Mouse (Mus musculus): ENCODE data around the gene Arhgdib.
"Not testable (repeated sequence)": the region's sequence is repeated elsewhere in the genome, so short reads cannot be mapped to it uniquely, and the experiment has no call there.

The Arhgdib gene

GRCm38 (mm10) chr6:136889067-136889466 lies 52.6 kb downstream of the Arhgdib start:
- no peak for DNase-seq (ENCODE audit: low read depth, low spot score)

GRCm38 (mm10) chr6:136887854-136888253 lies 53.8 kb downstream of the Arhgdib start:
- DNase-seq (ENCODE audit: low read depth, low spot score), result no peak

GRCm38 (mm10) chr6:136884766-136885165 lies 56.9 kb downstream of the Arhgdib start:
- DNase-seq (ENCODE audit: low read depth, low spot score), result not testable (repeated sequence)

- no peak for DNase-seq (ENCODE audit: low read depth, low spot score)
Measured at GRCm38 (mm10) chr6:136883961-136884360, 57.7 kb downstream of the Arhgdib start.

GRCm38 (mm10) chr6:136883431-136883915 lies 58.2 kb downstream of the Arhgdib start:
- DNase-seq (ENCODE audit: low read depth, low spot score), result no peak

GRCm38 (mm10) chr6:136881678-136882077 lies 60.0 kb downstream of the Arhgdib start:
- DNase-seq (ENCODE audit: low read depth, low spot score), result no peak

- no peak for DNase-seq (ENCODE audit: low read depth, low spot score)
Measured at GRCm38 (mm10) chr6:136875670-136876069, 66.0 kb downstream of the Arhgdib start, which contains the start of gene Mgp. TSS of gene Mgp (minus strand) at chr6:136875823.

- no peak for DNase-seq (ENCODE audit: low read depth, low spot score)
Measured at GRCm38 (mm10) chr6:136874599-136874998, 67.1 kb downstream of the Arhgdib start.

Measured in ES-CJ7 (cell line).